Mouse (Mus musculus) activated CD4-positive, CD25-positive, alpha-beta regulatory T cell, adult 4 months (primary cell): ENCODE measurements at regions not wholly inside any gene's neighbourhood (a gene's known extent, or its start where the extent isn't known, plus 50 kb on each side); places are given as distances from the start of the nearest gene placed in this dataset.

Experiments used
- ATAC-seq: one replicate; pipeline ENCODE4 v1.8.0; 2017

- ATAC-seq: no peak
Measured at GRCm38 (mm10) chr12:68463032-68463431, 696.0 kb downstream of the Rps29 start.

DNA sequence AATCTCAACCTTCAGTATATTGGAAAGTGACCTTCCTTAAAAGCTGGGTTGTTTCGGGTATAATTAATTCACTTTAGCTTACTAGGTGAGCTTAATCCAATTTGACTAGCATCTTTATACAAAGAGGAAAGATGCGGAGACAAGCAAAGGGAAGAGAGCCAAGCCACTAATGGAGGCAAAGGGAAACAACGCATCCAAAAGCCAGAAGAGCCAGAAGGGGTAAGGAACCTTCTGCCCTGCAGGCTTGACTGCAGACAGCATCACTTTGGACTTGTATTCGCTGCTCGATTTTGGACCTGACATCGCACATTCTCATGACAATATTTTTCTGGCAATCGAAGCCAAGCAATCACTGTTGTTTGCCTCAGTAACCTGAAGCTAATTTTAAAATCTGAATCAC is 700.8 kb downstream of the Rps29 start:
- ATAC-seq: no peak

DNA sequence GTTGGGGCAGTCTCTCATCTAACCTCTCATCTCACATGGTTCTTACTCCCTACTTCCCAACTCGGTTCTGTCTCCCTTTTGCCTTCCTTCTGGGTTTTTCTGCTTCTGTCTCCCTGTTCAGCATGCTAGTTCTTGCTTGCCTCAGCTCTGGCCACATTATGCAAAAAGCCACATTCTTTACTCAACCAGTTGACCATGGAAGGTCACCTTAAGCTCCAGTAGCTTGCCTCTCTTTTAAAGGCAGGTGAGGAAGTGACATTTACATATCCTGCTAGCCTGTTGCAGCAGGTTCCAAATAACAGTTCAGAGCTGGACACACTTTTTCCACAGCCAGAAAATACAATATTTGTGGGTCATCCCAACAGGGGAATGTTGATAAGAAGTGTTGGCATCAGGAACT is 732.4 kb downstream of the Rps29 start:
- no peak for ATAC-seq

- ATAC-seq: no peak
Measured at GRCm38 (mm10) chr12:68425006-68425405, 734.0 kb downstream of the Rps29 start.
